Comparison of ENCODE assay signal across 8 mouse cellular contexts in genomic region chr5:34370840-34371239, GRCm38 (mm10). TPM values are rescaled to one million over a fixed set of nuclear protein-coding genes. Genes with fewer than 3 reads are reported as not detected.
DNase-seq lines count a peak whose midpoint lies in the region; ATAC-seq and TF ChIP-seq lines count a peak whose summit lies in the region.

No protein-coding gene starts in this region.

- peak overlapping the region; percentile 96 for H3K4me2 ChIP-seq in liver, embryonic 12.5 days

- peak overlapping the region; percentile 98 for H3K4me3 ChIP-seq in testis, adult 2 months (ENCODE audit: control insufficient read depth, low read depth, low read length)
- H3K4me3 ChIP-seq in liver, embryonic 12.5 days = peak overlapping the region; percentile 92

- 24% methylated on average over 8 of the region's 8 CpGs for whole genome bisulfite sequencing in liver, embryonic 12.5 days (ENCODE audit: insufficient replicate concordance)

- H3K36me3 ChIP-seq in testis, adult 2 months (ENCODE audit: control insufficient read depth, insufficient read depth, low read length) = no peaks in the 10 kb centered on the region
- peaks cover 3% of the 10 kb centered on the region for H3K36me3 ChIP-seq in liver, embryonic 12.5 days

- DNase-seq in embryo, embryonic 10.5 days (ENCODE audit: low spot score) = peak; percentile 8
- DNase-seq in embryo, embryonic 9.5 days (ENCODE audit: extremely low spot score) = no peak
- no peak for DNase-seq in testis, postnatal 14 days (ENCODE audit: low spot score)
- no peak for DNase-seq in urinary bladder, postnatal 36 days (ENCODE audit: low spot score in 2 of 2)
- DNase-seq in urinary bladder, postnatal 4 days (ENCODE audit: low spot score in 2 of 2) = no peak

- H3K9ac ChIP-seq in liver, embryonic 12.5 days = peak overlapping the region; percentile 90

- peaks cover 11% of the 10 kb centered on the region for H3K4me1 ChIP-seq in testis, adult 2 months (ENCODE audit: control insufficient read depth, insufficient read depth, low read length)
- H3K4me1 ChIP-seq in liver, embryonic 12.5 days = peaks cover 39% of the 10 kb centered on the region

- no peak for TF ChIP-seq POLR2A in testis, adult 2 months (IDR thresholded peaks at IDR 0.05; ENCODE audit: control insufficient read depth, low read depth, low read length)

- peak overlapping the region; percentile 85 for H3K27ac ChIP-seq in testis, adult 2 months (ENCODE audit: control insufficient read depth, insufficient read depth, low read depth, low read length)
- peak overlapping the region; percentile 85 for H3K27ac ChIP-seq in liver, embryonic 12.5 days

- TF ChIP-seq CTCF in testis, adult 2 months (IDR thresholded peaks at IDR 0.05; ENCODE audit: control insufficient read depth, insufficient read depth, insufficient replicate concordance, low read depth, low read length) = no peak

- H3K9me3 ChIP-seq in liver, embryonic 12.5 days (replicated peaks) = no peaks in the 10 kb centered on the region

- H3K27me3 ChIP-seq in testis, adult 2 months (ENCODE audit: control insufficient read depth, insufficient read depth, low read length) = no peaks in the 10 kb centered on the region
- H3K27me3 ChIP-seq in liver, embryonic 12.5 days (replicated peaks) = no peaks in the 10 kb centered on the region

- ATAC-seq in liver, embryonic 12.5 days = no peak
- ATAC-seq in granulocyte monocyte progenitor cell, adult 5-6 weeks (replicated peaks; ENCODE audit: poor library complexity, severe bottlenecking) = no peak

RNA-seq across cellular contexts. Expression of gene Fam193a, which starts 1.1 kb away (rescaled TPM):
- 137 and 148 TPM in 2 replicates for polyA plus RNA-seq in testis, adult 2 months (2012; rRNA removed)
- polyA plus RNA-seq in liver, embryonic 12.5 days (2016; fragmentation: Nextera tagmentation; extraction: Ambion mirVana) = 4.9 and 5.1 TPM in 2 replicates
- 25.0 and 48.0 TPM in 2 replicates for total RNA-seq in granulocyte monocyte progenitor cell, adult 5-6 weeks (2014; fragmentation: Nextera tagmentation)
- total RNA-seq in granulocyte monocyte progenitor cell, adult 5-6 weeks (2017) = 20.3 and 31.7 TPM in 2 replicates

RNA-seq across cellular contexts. Expression of gene Rnf4, which starts 34.8 kb away (rescaled TPM):
- 82.2 and 102 TPM in 2 replicates for polyA plus RNA-seq in testis, adult 2 months (2012; rRNA removed)
- polyA plus RNA-seq in liver, embryonic 12.5 days (2016; fragmentation: Nextera tagmentation; extraction: Ambion mirVana) = 111 TPM in 2 replicates
- 110 and 114 TPM in 2 replicates for total RNA-seq in granulocyte monocyte progenitor cell, adult 5-6 weeks (2014; fragmentation: Nextera tagmentation)
- 117 and 146 TPM in 2 replicates for total RNA-seq in granulocyte monocyte progenitor cell, adult 5-6 weeks (2017)

Comparison
In these comparisons a context has a peak if more than half of its experiments do, and no peak if none do; other contexts are left out.
1. RNA of gene Fam193a, which starts 1.1 kb away (polyA plus RNA-seq): 137 to 148 TPM in testis, adult 2 months; 4.9 to 5.1 TPM in liver, embryonic 12.5 days; every median in the first group is over 10 times any median in the second.